Mouse (Mus musculus): Measurements from ENCODE around the gene Os9.
"Not testable (repeated sequence)": the region's sequence is repeated elsewhere in the genome, so short reads cannot be mapped to it uniquely, and the experiment has no call there.

Gene Os9

GRCm38 (mm10) chr10:127063913-127064870 lies 56.7 kb downstream of the Os9 start:
- no peak for DNase-seq (ENCODE audit: low read depth, low spot score)

DNA sequence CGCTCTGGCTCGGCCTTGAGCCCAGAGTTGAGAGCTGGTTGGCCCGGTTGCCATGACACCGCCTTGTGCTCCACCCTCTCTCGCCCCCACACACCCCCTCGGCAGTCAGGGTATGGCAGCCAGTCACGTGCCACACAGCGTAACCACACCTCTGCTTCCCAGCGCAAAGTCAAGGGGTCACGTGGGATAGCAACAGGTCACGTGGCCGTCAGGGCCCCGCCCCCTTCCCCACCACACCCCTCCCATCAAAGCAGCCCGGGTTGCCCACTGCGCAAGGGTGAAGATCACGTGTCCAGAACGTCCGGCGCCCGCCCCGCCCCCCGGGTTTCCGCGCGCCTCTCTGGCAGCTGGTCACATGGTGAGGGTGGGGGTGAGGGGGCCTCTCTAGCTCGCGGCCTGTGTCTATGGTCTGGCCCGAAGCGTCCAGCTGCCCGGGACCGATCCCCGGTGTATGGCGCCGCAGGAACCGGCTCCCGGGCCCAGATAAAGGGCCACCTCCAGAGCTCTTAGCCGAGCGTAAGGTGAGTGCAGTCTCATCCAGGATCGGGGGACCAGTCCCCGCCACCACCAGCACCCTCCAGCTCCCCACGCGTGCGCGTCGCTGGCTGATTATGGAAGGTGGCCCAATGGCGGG lies 57.6 kb downstream of the Os9 start, which contains the start of gene Cdk4:
Gene Cdk4, plus strand, starts transcription at position 296 of the 634 bp plus-strand sequence.
- peak; percentile 82 for DNase-seq (ENCODE audit: low read depth, low spot score)

GRCm38 (mm10) chr10:127062503-127062902 lies 58.4 kb downstream of the Os9 start:
- no peak for DNase-seq (ENCODE audit: low read depth, low spot score)

DNA sequence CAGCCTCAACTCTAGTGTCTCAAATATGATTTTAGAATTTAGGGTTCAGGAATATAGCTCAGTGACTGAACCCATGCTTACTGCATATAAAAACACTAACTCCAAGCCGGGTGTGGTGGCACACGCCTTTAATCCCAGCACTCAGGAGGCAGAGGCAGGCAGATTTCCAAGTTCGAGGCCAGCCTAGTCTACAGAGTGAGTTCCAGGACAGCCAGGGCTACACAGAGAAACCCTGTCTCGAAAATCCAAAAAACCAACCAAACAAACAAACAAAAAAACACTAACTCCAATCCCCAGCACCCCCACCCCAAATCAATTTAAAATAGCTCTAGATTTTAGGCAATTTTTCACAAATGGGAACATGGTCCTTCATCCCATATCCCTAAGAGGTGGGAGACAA lies 58.8 kb downstream of the Os9 start:
- not testable (repeated sequence) for DNase-seq (ENCODE audit: low read depth, low spot score)

GRCm38 (mm10) chr10:127061513-127061912 lies 59.4 kb downstream of the Os9 start:
- no peak for DNase-seq (ENCODE audit: low read depth, low spot score)

DNA sequence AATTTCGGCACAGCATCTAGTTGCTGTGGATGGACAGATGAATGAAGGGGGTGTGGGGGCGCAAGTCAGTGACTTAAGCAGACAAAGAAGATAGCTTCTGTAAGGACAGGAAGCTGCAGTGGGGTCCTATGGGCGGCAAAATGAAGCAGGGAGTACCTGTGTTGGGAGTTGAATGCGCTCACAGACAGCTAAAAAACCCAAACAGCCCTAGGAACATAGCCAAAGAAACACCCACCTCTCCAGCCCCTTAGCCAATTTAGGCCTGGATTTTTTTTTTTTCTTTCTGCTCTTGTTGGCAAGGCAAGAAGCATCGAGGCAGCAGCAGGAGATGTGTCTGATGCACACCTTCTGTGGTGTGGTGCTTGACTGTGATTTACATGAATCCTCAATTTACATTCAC lies 59.8 kb downstream of the Os9 start:
- no peak for DNase-seq (ENCODE audit: low read depth, low spot score)

DNA sequence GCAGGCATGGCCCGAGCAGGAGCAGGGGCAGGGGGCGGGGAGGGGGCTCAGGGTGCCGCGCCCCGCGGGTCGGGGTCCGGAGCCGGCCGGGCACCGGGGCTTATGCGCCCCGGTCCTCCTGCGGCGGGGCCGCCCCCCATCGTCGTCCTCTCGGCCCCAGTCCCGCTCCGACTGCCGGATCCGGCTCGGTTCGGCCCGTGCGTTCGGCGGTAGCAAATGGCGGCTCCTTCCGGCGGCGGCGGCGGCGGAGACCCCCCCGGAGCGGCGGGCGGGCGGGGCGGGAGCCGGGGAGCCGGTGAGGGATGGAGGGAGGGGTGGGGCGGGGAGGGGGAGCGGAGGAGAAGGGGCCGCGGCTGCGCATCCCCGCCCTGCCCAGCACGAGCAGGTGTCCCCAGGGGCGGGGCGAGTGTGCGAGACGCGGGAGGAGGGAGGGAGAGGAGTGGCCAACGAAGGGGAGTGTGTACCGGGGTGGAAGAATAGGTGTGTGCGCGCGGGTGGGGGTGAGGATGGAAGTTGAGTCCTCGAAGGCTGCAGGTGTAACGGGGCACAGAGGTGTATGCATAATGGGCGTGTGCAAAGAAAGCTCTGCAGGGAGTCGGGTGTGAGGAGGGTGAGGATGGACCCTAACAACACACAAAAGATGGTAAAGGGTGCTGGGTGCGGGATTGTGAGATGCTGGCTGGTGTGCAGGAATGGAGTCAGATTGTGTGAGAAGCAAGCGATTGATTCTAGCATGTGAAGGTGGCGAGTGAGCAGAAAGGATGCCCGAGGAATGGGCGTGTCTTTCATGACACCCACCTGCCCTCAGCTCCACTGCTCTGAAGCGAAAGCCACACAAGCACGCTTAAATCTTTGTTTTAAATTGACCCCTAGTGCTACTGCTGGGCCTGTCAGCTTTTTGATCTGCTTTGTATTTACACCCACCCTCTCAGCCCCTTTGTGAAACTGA lies 60.7 kb downstream of the Os9 start, which contains the start of gene March9:
Gene March9, minus strand, starts transcription at position 217 of the 949 bp plus-strand sequence.
- DNase-seq (ENCODE audit: low read depth, low spot score): no peak

DNA sequence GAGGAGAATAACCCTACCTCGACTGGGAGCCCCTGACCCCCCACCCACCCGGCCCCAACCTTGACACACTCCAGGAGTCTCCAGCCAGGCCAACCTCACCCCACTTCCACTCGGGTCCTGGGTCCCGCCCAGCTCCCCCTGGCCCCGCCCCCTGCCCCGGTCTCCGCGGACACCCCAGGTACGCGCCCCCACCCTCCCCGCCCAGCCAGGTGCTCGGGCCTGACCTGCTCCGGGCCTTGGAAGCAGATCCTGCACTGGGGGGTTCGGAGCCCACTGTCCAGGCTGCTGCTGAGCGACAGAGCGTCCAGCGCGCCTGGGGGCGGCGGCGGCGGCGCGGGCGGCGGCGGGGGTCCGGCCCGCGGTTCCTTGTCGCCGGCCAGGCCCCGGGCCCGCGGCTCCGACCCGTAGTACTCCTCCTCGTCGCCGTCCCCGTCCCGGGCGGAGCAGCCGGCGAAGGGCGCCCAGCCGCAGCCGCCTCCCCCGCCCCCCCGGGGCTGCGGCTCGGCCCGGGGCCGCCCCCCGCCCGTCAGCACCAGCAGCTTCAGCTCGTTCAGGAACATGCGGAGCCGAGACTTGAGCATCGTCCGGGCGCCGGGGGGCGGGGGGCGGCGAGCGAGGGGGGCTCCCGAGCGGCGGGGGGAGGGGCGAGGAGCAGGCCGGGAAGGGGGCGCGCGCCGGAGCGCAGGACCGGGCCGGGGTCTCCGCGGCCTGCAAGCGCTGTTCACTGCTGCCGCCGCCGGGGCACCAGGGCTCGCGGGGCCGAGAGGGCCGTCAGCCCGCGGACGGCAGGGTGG lies 61.6 kb downstream of the Os9 start:
- DNase-seq (ENCODE audit: low read depth, low spot score): no peak

- no peak for DNase-seq (ENCODE audit: low read depth, low spot score)
These were observed 62.2 kb downstream of the Os9 start for GRCm38 (mm10) chr10:127058708-127059107.

- DNase-seq (ENCODE audit: low read depth, low spot score): no peak
These were observed 62.8 kb downstream of the Os9 start for GRCm38 (mm10) chr10:127058161-127058560.

GRCm38 (mm10) chr10:127056490-127056889 lies 64.4 kb downstream of the Os9 start:
- no peak for DNase-seq (ENCODE audit: low read depth, low spot score)

DNA sequence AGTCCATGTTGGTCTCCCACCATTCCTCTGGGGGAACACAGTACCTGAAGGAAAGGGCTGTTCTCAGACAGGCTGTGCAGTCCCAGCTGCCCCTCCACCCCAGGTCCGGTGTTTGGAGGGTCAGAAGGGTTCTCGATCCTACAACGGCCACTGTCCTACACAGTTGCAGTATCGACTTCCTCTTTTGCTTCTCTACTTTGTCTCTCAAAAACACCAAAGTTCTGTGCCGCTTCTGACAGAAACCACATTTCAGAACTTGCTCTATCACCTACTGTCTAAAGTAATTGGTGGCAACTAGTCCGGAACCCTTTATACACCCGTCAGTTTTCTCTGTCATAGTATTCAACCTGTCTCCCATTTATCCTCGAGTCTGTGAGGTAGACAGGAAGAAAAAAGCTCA lies 65.5 kb downstream of the Os9 start:
- no peak for DNase-seq (ENCODE audit: low read depth, low spot score)

DNA sequence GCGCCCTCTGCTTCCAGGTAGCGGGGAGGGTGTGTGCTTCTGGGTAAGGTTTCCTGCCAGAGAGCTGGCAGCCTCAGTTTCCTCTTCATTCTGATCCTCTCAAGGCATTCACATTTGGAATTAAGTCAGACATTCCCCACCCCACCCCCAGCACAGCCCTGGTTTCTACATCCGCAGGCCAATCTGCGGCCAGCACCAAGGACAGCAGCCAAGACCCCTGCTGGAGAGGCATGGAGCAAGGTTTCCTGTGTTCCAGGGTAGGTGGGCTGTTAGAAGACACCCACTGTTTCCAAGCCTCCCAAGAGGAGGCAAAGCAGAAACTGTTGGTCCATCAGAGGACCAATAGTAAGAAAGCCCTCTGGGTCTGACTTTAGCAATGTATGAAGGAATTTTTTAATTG lies 66.3 kb downstream of the Os9 start:
- DNase-seq (ENCODE audit: low read depth, low spot score): no peak

DNA sequence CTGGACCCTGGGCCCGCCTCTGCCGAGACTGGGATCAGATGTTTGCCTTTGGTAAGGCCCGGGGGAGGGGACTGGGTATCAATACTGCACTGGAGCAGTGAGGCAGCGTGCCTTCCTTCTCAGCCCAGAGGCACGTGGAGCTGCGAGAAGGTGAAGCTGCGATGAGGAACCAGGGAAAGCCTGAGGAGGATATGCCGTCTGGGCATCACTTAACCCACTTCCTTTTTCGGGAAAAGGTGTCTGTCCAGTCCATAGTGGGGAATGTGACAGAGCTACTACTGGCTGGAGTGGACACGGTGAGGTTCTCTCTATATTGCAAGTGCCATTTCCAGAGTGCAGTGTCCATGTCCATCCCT lies 70.8 kb downstream of the Os9 start:
- no peak for DNase-seq (ENCODE audit: low read depth, low spot score)

DNA sequence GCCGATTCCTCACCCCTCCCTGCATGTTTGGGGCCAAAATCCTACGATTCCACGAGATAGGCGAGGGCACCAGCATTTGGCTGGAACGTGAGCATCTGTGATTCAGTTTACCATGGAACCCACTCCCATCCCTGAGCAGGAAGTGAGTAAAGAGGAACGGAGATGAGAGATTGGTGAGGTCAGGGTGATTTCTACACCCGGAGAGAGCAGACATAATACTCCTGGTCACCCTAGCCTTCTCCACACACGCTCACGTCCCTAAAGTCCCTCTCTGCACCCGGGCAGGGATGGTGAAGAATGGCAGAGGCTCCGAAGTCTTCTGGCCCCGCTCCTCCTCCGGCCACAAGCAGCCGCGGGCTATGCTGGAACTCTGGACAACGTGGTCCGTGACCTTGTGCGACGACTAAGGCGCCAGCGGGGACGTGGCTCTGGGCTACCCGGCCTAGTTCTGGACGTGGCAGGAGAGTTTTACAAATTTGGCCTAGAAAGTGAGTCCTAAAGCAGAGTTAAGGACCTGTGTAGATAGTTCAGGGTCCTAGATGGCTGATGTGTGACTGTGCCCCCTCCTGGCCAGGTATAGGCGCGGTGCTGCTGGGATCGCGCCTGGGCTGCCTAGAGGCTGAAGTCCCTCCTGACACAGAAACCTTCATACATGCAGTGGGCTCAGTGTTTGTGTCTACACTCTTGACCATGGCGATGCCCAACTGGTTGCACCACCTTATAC lies 71.4 kb downstream of the Os9 start:
- DNase-seq (ENCODE audit: low read depth, low spot score): no peak

DNA sequence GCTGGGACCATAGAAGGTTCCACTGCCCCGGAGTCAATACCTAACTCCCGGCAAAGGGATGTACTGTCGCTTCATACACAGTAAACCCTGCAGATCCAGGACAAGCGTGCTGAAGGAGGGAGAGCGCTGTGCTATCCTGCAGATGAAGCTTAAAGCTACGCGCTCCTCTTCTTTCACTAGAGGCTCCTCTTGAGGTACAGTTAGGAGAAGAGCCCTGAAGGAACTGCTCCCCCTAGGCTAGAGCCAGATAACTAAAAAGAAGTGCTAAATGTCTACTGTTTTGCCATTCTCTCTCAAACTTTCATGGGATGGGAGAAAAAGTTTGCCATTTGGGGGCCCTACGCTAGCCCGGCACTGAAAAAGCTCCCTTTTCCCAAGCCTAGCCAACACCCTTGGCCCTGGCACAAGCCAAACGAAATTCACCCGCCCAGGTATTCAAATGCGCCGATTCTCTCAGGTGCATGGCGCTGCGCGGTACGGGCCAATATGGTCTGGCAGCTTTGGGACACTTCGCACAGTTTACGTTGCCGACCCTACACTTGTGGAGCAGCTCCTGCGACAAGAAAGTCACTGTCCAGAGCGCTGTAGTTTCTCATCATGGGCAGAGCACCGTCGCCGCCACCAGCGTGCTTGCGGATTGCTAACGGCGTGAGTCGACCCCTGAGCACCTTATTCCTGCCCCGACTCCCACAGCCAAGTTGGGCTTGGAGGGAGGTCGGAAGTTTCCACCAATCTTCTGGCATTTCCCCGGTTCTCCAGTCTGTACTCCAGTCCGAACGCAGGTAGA lies 72.1 kb downstream of the Os9 start:
- DNase-seq (ENCODE audit: low read depth, low spot score): no peak

- no peak for DNase-seq (ENCODE audit: low read depth, low spot score)
These were observed 73.0 kb downstream of the Os9 start, which contains the start of gene Cyp27b1 for GRCm38 (mm10) chr10:127047954-127048353. Gene Cyp27b1 (plus strand): TSS chr10:127048250.
